Mouse (Mus musculus) kidney, adult 2 months (tissue): ENCODE measurements around the gene D10Jhu81e.

Experiments
- CTCF ChIP-seq: fragments of 200-500 bp; conservative IDR thresholded peaks from 2 replicates; pipeline ENCODE4 v1.5.1; 2011; ENCODE audit warnings: low read depth, mild to moderate bottlenecking, control low read depth, low read length, moderate library complexity, mixed read lengths; ENCODE audit not compliant: insufficient read depth, insufficient read length
- POLR2A ChIP-seq: fragments of 200-500 bp; IDR thresholded peaks from one replicate; pipeline ENCODE4 v1.6.1; 2011; ENCODE audit warnings: low read depth, low read length, control low read depth

GRCm38 (mm10) chr10:78143727-78144505 is 25.7 kb downstream of the D10Jhu81e start:
- TF ChIP-seq CTCF = no peak
- no peak for TF ChIP-seq POLR2A
